Mouse (Mus musculus): Measurements from ENCODE around the gene Gm973. TPM values are rescaled to one million over a fixed set of nuclear protein-coding genes. Genes with fewer than 3 reads are reported as not detected.
A peak's percentile ranks its signal among the peaks of the same experiment; 100 is the strongest.

The Gm973 gene
- polyA plus RNA-seq, 1 experiment = 4.7 TPM

GRCm38 (mm10) chr1:59608125-59608762 is 92.2 kb downstream of the Gm973 start:
- TF ChIP-seq POLR2A (IDR thresholded peaks at IDR 0.05; ENCODE audit: borderline replicate concordance, insufficient read depth, low read length) (no peak), CTCF (IDR thresholded peaks at IDR 0.05; ENCODE audit: borderline replicate concordance, insufficient read depth, low read depth, low read length) (no peak)
- Histone ChIP-seq H3K27ac (ENCODE audit: insufficient read depth, low read length) (no peak overlapping the region), H3K4me1 (ENCODE audit: control insufficient read depth, insufficient read depth, low read length) (peaks cover 5% of the 10 kb centered on the region), H3K27me3 (ENCODE audit: control insufficient read depth, insufficient read depth, low read length) (no peaks in the 10 kb centered on the region), H3K4me3 (replicated peaks; ENCODE audit: insufficient read depth, low read depth, low read length) (no peak overlapping the region)
- DNase-seq = no peak
- WGBS = 93% methylated on average over 7 of the region's 7 CpGs

GRCm38 (mm10) chr1:59608920-59609319 is 92.9 kb downstream of the Gm973 start:
- no peak for DNase-seq
- Histone ChIP-seq H3K27me3 (ENCODE audit: control insufficient read depth, insufficient read depth, low read length) (no peaks in the 10 kb centered on the region), H3K4me1 (ENCODE audit: control insufficient read depth, insufficient read depth, low read length) (peaks cover under 1% of the 10 kb centered on the region; the same call in 1 of the 2 replicates), H3K4me3 (replicated peaks; ENCODE audit: insufficient read depth, low read depth, low read length) (no peak overlapping the region), H3K27ac (ENCODE audit: insufficient read depth, low read length) (no peak overlapping the region)
- no peak for TF ChIP-seq CTCF (IDR thresholded peaks at IDR 0.05; ENCODE audit: borderline replicate concordance, insufficient read depth, low read depth, low read length)
- TF ChIP-seq POLR2A (IDR thresholded peaks at IDR 0.05; ENCODE audit: borderline replicate concordance, insufficient read depth, low read length) = no peak
- WGBS = 84% methylated on average over 5 of the region's 5 CpGs

GRCm38 (mm10) chr1:59609458-59609857 is 93.4 kb downstream of the Gm973 start:
- no peak overlapping the region for H3K4me3 ChIP-seq (replicated peaks; ENCODE audit: insufficient read depth, low read depth, low read length)
- H3K27ac ChIP-seq (ENCODE audit: insufficient read depth, low read length) = no peak overlapping the region
- no peak for DNase-seq
- no peaks in the 10 kb centered on the region for H3K4me1 ChIP-seq (ENCODE audit: control insufficient read depth, insufficient read depth, low read length)
- WGBS = 83% methylated on average over 4 of the region's 4 CpGs
- no peaks in the 10 kb centered on the region for H3K27me3 ChIP-seq (ENCODE audit: control insufficient read depth, insufficient read depth, low read length)
- TF ChIP-seq POLR2A (IDR thresholded peaks at IDR 0.05; ENCODE audit: borderline replicate concordance, insufficient read depth, low read length) (no peak), CTCF (IDR thresholded peaks at IDR 0.05; ENCODE audit: borderline replicate concordance, insufficient read depth, low read depth, low read length) (peak; percentile 36; the same call in 1 of the 2 replicates)

GRCm38 (mm10) chr1:59609896-59610295 is 93.8 kb downstream of the Gm973 start:
- H3K27me3 ChIP-seq (ENCODE audit: control insufficient read depth, insufficient read depth, low read length) = no peaks in the 10 kb centered on the region
- DNase-seq = peak in 1 of 2 experiments; percentile 39
- H3K4me1 ChIP-seq (ENCODE audit: control insufficient read depth, insufficient read depth, low read length) = no peaks in the 10 kb centered on the region
- TF ChIP-seq CTCF (IDR thresholded peaks at IDR 0.05; ENCODE audit: borderline replicate concordance, insufficient read depth, low read depth, low read length) = no peak
- no peak for TF ChIP-seq POLR2A (IDR thresholded peaks at IDR 0.05; ENCODE audit: borderline replicate concordance, insufficient read depth, low read length)
- no peak overlapping the region for H3K27ac ChIP-seq (ENCODE audit: insufficient read depth, low read length)
- H3K4me3 ChIP-seq (replicated peaks; ENCODE audit: insufficient read depth, low read depth, low read length) = no peak overlapping the region
- WGBS = 37% methylated on average over 10 of the region's 10 CpGs

DNA sequence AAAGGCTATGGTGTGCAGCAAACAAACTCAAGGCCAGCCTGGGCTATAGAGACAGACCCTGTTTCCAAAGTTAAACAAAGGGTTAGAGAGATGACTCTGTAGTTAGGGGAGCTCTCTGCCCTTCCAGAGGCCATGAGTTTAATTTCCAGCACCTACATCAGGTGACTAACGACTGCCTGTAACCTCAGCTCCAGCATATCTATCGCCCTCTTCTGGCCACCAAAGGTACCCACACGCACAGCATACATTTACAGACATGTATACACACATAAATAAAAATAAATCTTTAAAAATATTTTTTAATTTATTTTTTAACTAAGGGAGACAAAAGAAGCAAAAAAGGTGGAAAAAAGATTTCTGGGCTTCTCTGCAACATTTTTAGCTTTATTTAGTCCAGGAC is 94.9 kb downstream of the Gm973 start:
- TF ChIP-seq CTCF (IDR thresholded peaks at IDR 0.05; ENCODE audit: borderline replicate concordance, insufficient read depth, low read depth, low read length) = no peak
- TF ChIP-seq POLR2A (IDR thresholded peaks at IDR 0.05; ENCODE audit: borderline replicate concordance, insufficient read depth, low read length) = no peak
- no peaks in the 10 kb centered on the region for H3K27me3 ChIP-seq (ENCODE audit: control insufficient read depth, insufficient read depth, low read length)
- no peak overlapping the region for H3K4me3 ChIP-seq (replicated peaks; ENCODE audit: insufficient read depth, low read depth, low read length)
- no peak for DNase-seq
- H3K27ac ChIP-seq (ENCODE audit: insufficient read depth, low read length) = no peak overlapping the region
- WGBS = 94% methylated on average over 3 of the region's 3 CpGs
- no peaks in the 10 kb centered on the region for H3K4me1 ChIP-seq (ENCODE audit: control insufficient read depth, insufficient read depth, low read length)

DNA sequence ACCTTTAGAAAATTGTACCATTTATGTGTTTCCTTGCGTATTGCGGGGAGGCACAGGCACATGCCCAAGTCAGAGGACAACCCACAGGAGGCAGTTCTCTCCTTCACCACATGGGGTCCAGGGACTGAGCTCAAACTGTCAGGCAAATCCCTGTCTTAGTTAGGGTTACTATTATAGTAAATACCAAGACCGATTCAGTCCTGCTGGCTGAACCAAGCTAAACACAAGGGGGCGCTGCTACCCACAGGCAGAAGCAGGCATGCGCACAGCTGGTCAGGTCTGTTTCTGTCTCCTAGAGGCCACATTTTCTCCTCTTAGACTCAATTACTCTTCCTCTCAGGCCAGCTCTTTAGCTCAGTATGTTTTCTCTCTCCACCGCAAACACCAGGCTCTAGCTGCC is 97.7 kb downstream of the Gm973 start:
- 54% methylated on average over 6 of the region's 6 CpGs for WGBS
- Histone ChIP-seq H3K27me3 (ENCODE audit: control insufficient read depth, insufficient read depth, low read length) (no peaks in the 10 kb centered on the region), H3K4me1 (ENCODE audit: control insufficient read depth, insufficient read depth, low read length) (no peaks in the 10 kb centered on the region), H3K4me3 (replicated peaks; ENCODE audit: insufficient read depth, low read depth, low read length) (no peak overlapping the region), H3K27ac (ENCODE audit: insufficient read depth, low read length) (no peak overlapping the region)
- DNase-seq = peak; percentile 35 to 51
- TF ChIP-seq POLR2A (IDR thresholded peaks at IDR 0.05; ENCODE audit: borderline replicate concordance, insufficient read depth, low read length) (no peak), CTCF (IDR thresholded peaks at IDR 0.05; ENCODE audit: borderline replicate concordance, insufficient read depth, low read depth, low read length) (peak; percentile 56; the same call in 1 of the 2 replicates)

GRCm38 (mm10) chr1:59615021-59615420 is 99.0 kb downstream of the Gm973 start:
- no peak for DNase-seq
- H3K27me3 ChIP-seq (ENCODE audit: control insufficient read depth, insufficient read depth, low read length) = no peaks in the 10 kb centered on the region
- no peak overlapping the region for H3K4me3 ChIP-seq (replicated peaks; ENCODE audit: insufficient read depth, low read depth, low read length)
- WGBS = 55% methylated on average over 2 of the region's 2 CpGs
- no peak for TF ChIP-seq CTCF (IDR thresholded peaks at IDR 0.05; ENCODE audit: borderline replicate concordance, insufficient read depth, low read depth, low read length)
- no peak for TF ChIP-seq POLR2A (IDR thresholded peaks at IDR 0.05; ENCODE audit: borderline replicate concordance, insufficient read depth, low read length)
- no peak overlapping the region for H3K27ac ChIP-seq (ENCODE audit: insufficient read depth, low read length)
- no peaks in the 10 kb centered on the region for H3K4me1 ChIP-seq (ENCODE audit: control insufficient read depth, insufficient read depth, low read length)

GRCm38 (mm10) chr1:59619201-59619600 is 103.1 kb downstream of the Gm973 start:
- no peak overlapping the region for H3K4me3 ChIP-seq (replicated peaks; ENCODE audit: insufficient read depth, low read depth, low read length)
- 88% methylated on average over 10 of the region's 10 CpGs for WGBS
- H3K4me1 ChIP-seq (ENCODE audit: control insufficient read depth, insufficient read depth, low read length) = no peaks in the 10 kb centered on the region
- H3K27me3 ChIP-seq (ENCODE audit: control insufficient read depth, insufficient read depth, low read length) = no peaks in the 10 kb centered on the region
- DNase-seq = no peak
- no peak for TF ChIP-seq POLR2A (IDR thresholded peaks at IDR 0.05; ENCODE audit: borderline replicate concordance, insufficient read depth, low read length)
- TF ChIP-seq CTCF (IDR thresholded peaks at IDR 0.05; ENCODE audit: borderline replicate concordance, insufficient read depth, low read depth, low read length) = no peak
- no peak overlapping the region for H3K27ac ChIP-seq (ENCODE audit: insufficient read depth, low read length)

All from cerebellum, adult 2 months (tissue).